Mouse (Mus musculus): ENCODE data around the gene Gskip. TPM values are rescaled to one million over a fixed set of nuclear protein-coding genes. Genes with fewer than 3 reads are reported as not detected.

The Gskip gene
- total and polyA plus RNA-seq, 3 experiments: 12.3 to 21.9 (median 13.3) TPM

DNA sequence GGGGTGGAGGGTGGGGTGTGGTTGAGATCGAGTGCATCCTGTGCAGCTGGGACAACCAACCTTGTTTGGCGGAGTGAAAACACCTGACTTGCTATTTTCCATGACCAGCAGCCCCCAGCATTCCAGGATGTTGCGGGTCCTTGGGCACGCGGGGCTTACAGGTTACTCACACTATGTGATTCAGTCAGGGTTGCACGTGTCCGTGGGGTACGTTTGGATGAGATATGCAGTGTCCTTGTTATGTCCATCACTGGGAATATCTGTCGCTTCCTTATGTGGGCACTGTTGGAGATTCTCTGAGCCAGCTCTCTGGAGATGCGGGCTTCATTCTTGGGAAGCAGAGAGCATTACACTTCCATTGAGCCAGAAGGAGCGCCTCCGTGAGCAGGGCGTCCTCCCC lies 41.1 kb downstream of the Gskip start:
- Histone ChIP-seq H3K4me3 (replicated peaks in 1 of 3; ENCODE audit: low read depth in 2 of 3, low read length in 2 of 3, poor library complexity in 1 of 3) (no peak overlapping the region), H3K4me2 (ENCODE audit: insufficient read depth, low read depth, poor library complexity, severe bottlenecking) (no peak overlapping the region), H3K36me3 (replicated peaks in 1 of 2; ENCODE audit: control insufficient read depth in 1 of 2, insufficient read depth in 1 of 2, low read length in 1 of 2) (no peaks in the 10 kb centered on the region), H3K9ac (ENCODE audit: insufficient read depth, low read depth) (no peak overlapping the region), H3K9me3 (replicated peaks; ENCODE audit: low read length) (no peaks in the 10 kb centered on the region), H3K79me2 (replicated peaks; ENCODE audit: control insufficient read depth, extremely low read depth, insufficient read depth, poor library complexity, severe bottlenecking) (no peaks in the 10 kb centered on the region), H3K4me1 (ENCODE audit: control insufficient read depth in 1 of 2, insufficient read depth in 2 of 2) (peaks cover 6 to 19% of the 10 kb centered on the region in 2 experiments; a peak in 3 of 4 replicates), H3K27me3 (replicated peaks) (no peaks in the 10 kb centered on the region), H3K27ac (ENCODE audit: insufficient read depth, low read depth) (no peak overlapping the region)
- no peak for TF ChIP-seq ZKSCAN1 (IDR thresholded peaks at IDR 0.05; ENCODE audit: borderline replicate concordance, low read depth, low read length)
- TF ChIP-seq POLR2A (IDR thresholded peaks at IDR 0.05; ENCODE audit: low read depth, low read length): no peak
- TF ChIP-seq RCOR1 (conservative IDR thresholded peaks at IDR 0.05; ENCODE audit: low read depth, low read length): no peak
- TF ChIP-seq BHLHE40 (IDR thresholded peaks at IDR 0.05; ENCODE audit: low read depth, low read length): no peak
- no peak for TF ChIP-seq JUN (IDR thresholded peaks at IDR 0.05; ENCODE audit: insufficient read depth, low read depth, low read length)
- no peak for TF ChIP-seq RAD21 (IDR thresholded peaks at IDR 0.05; ENCODE audit: low read depth, low read length)
- TF ChIP-seq TCF12 (IDR thresholded peaks at IDR 0.05; ENCODE audit: low read depth, low read length): no peak
- TF ChIP-seq ZMIZ1 (IDR thresholded peaks at IDR 0.05; ENCODE audit: low read depth, low read length): no peak
- TF ChIP-seq USF1 (IDR thresholded peaks at IDR 0.05; ENCODE audit: low read depth, low read length): no peak
- no peak for TF ChIP-seq TBP (conservative IDR thresholded peaks at IDR 0.05; ENCODE audit: low read depth, low read length)
- TF ChIP-seq UBTF (IDR thresholded peaks at IDR 0.05; ENCODE audit: low read depth, low read length): no peak
- no peak for TF ChIP-seq CTCF (conservative IDR thresholded peaks at IDR 0.05 in 1 of 2, IDR thresholded peaks at IDR 0.05 in 1 of 2; ENCODE audit: low read depth in 2 of 2, low read length in 2 of 2)
- TF ChIP-seq CHD2 (IDR thresholded peaks at IDR 0.05; ENCODE audit: low read length): no peak
- TF ChIP-seq CHD1 (IDR thresholded peaks at IDR 0.05; ENCODE audit: low read depth, low read length): no peak
- no peak for TF ChIP-seq MAFK (IDR thresholded peaks at IDR 0.05; ENCODE audit: insufficient replicate concordance, low read length)
- no peak for TF ChIP-seq EP300 (IDR thresholded peaks at IDR 0.05; ENCODE audit: low read length)
- no peak for TF ChIP-seq MYC (IDR thresholded peaks at IDR 0.05; ENCODE audit: low read depth, low read length)
- TF ChIP-seq MAZ (IDR thresholded peaks at IDR 0.05; ENCODE audit: low read depth, low read length): no peak
- dilution Hi-C loops (cut with MboI; ENCODE audit: extremely low pct_ligation_motif_present, extremely low pct_unique_long_range_greater_than_20kb, low sequenced_read_pairs): no loop called here
- DNase-seq (ENCODE audit: extremely low read depth): no peak
- in situ Hi-C loops (cut with MboI; ENCODE audit: low pct_ligation_motif_present, low pct_unique_long_range_greater_than_20kb, low sequenced_read_pairs): loop anchor here (10.0 kb wide), 1 partner anchor 231 kb away; no protein-coding TSS in a partner anchor

DNA sequence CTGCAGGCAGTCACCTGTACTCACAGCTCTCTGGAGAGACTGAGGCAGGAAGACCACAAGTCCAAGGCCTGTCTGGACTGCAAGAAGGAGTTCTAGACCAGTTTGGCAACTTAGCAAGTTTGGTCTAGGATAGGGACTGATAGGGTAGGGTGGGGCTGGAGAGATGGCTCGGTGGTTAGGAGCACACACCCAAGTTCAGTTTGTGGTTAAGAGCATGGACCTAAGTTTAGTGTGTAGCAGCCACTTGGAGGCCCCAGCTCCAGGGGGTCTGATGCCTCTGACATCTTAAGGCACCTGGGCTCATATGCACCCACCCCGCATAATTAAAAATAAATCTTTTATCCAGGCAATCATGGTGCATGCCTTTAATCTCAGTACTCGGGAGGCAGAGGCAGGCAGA lies 42.6 kb downstream of the Gskip start:
- in situ Hi-C loops (cut with MboI; ENCODE audit: low pct_ligation_motif_present, low pct_unique_long_range_greater_than_20kb, low sequenced_read_pairs): loop anchor here (10.0 kb wide), 1 partner anchor 232 kb away; no protein-coding TSS in a partner anchor
- H3K9me3 ChIP-seq (replicated peaks; ENCODE audit: low read length): no peaks in the 10 kb centered on the region
- H3K4me1 ChIP-seq (ENCODE audit: control insufficient read depth in 1 of 2, insufficient read depth in 2 of 2): peaks cover 6 to 23% of the 10 kb centered on the region in 2 experiments; a peak in 3 of 4 replicates
- H3K27ac ChIP-seq (ENCODE audit: insufficient read depth, low read depth): no peak overlapping the region
- no peak overlapping the region for H3K4me3 ChIP-seq (replicated peaks in 1 of 3; ENCODE audit: low read depth in 2 of 3, low read length in 2 of 3, poor library complexity in 1 of 3)
- DNase-seq (ENCODE audit: extremely low read depth): no peak
- TF ChIP-seq ZC3H11A (IDR thresholded peaks at IDR 0.05; ENCODE audit: low read depth, low read length): no peak
- no peak for TF ChIP-seq UBTF (IDR thresholded peaks at IDR 0.05; ENCODE audit: low read depth, low read length)
- TF ChIP-seq ZNF384 (IDR thresholded peaks at IDR 0.05; ENCODE audit: low read depth, low read length): no peak
- TF ChIP-seq BHLHE40 (IDR thresholded peaks at IDR 0.05; ENCODE audit: low read depth, low read length): no peak
- TF ChIP-seq CTCF (conservative IDR thresholded peaks at IDR 0.05 in 1 of 2, IDR thresholded peaks at IDR 0.05 in 1 of 2; ENCODE audit: low read depth in 2 of 2, low read length in 2 of 2): no peak
- TF ChIP-seq NRF1 (IDR thresholded peaks at IDR 0.05; ENCODE audit: low read depth, low read length): no peak
- TF ChIP-seq IRF4 (IDR thresholded peaks at IDR 0.05; ENCODE audit: low read depth, low read length): no peak
- TF ChIP-seq MAFK (IDR thresholded peaks at IDR 0.05; ENCODE audit: insufficient replicate concordance, low read length): no peak
- no peak for TF ChIP-seq SMC3 (IDR thresholded peaks at IDR 0.05; ENCODE audit: low read depth, low read length)
- no peak for TF ChIP-seq MXI1 (IDR thresholded peaks at IDR 0.05; ENCODE audit: low read depth, low read length)
- TF ChIP-seq RAD21 (IDR thresholded peaks at IDR 0.05; ENCODE audit: low read depth, low read length): no peak
- H3K4me2 ChIP-seq (ENCODE audit: insufficient read depth, low read depth, poor library complexity, severe bottlenecking): no peak overlapping the region
- no peak overlapping the region for H3K9ac ChIP-seq (ENCODE audit: insufficient read depth, low read depth)
- no peaks in the 10 kb centered on the region for H3K27me3 ChIP-seq (replicated peaks)
- dilution Hi-C loops (cut with MboI; ENCODE audit: extremely low pct_ligation_motif_present, extremely low pct_unique_long_range_greater_than_20kb, low sequenced_read_pairs): no loop called here
- no peaks in the 10 kb centered on the region for H3K36me3 ChIP-seq (replicated peaks in 1 of 2; ENCODE audit: control insufficient read depth in 1 of 2, insufficient read depth in 1 of 2, low read length in 1 of 2)
- no peaks in the 10 kb centered on the region for H3K79me2 ChIP-seq (replicated peaks; ENCODE audit: control insufficient read depth, extremely low read depth, insufficient read depth, poor library complexity, severe bottlenecking)
